11 mouse cellular contexts compared by ENCODE assay signal in the genomic region with DNA sequence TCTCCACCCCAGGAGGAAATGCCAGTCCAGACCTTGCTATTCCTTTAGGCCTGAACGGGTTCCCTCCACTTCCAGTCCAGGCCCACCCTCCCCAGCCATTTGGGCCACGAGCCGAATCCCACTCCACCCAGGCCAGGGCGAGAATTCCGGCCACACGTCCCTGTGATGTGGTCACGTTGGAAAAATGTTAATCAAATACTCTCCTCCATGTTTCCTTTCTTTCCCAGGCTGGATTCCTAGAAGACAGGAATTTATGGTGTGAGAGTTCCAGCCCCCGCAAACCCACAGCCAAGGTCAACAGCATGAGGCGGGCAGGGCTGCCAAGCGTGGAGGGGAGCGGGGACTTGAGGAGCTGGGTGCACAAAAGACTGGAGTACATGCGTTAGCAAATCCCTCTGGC. TPM values are rescaled to one million over a fixed set of nuclear protein-coding genes. Genes with fewer than 3 reads are reported as not detected.
DNase-seq lines count a peak whose midpoint lies in the region; ATAC-seq and TF ChIP-seq lines count a peak whose summit lies in the region.
"Had no signal": no experiment of that assay in that cellular context is flagged by ENCODE, and none has a peak within 500 bp of the region (broad histone marks: within the 10 kb centered on the region; RNA-seq: fewer than 3 reads in every experiment).

No protein-coding gene starts in this region.

- no peak overlapping the region; the same call in 1 of the 2 replicates for H3K27ac ChIP-seq in embryonic facial prominence, embryonic 14.5 days (replicated peaks; ENCODE audit: low read depth, low read length)
- no peak overlapping the region for H3K27ac ChIP-seq in embryonic facial prominence, embryonic 10.5 days (replicated peaks)
- 0 out of 2 replicates have a peak overlapping the region, but pooled peaks have one; percentile 24 for H3K27ac ChIP-seq in heart, embryonic 12.5 days (ENCODE audit: poor library complexity, severe bottlenecking)
- peak overlapping the region; percentile 73 for H3K27ac ChIP-seq in kidney, embryonic 16.5 days (ENCODE audit: low read length)
- no peak overlapping the region for H3K27ac ChIP-seq in left cerebral cortex, adult 2 months
- H3K27ac ChIP-seq: neural tube, embryonic 12.5 days had no signal

- H3K4me3 ChIP-seq in embryonic facial prominence, embryonic 14.5 days (ENCODE audit: low read depth, low read length), result no peak overlapping the region
- H3K4me3 ChIP-seq in embryonic facial prominence, embryonic 10.5 days, result no peak overlapping the region
- no peak overlapping the region for H3K4me3 ChIP-seq in heart, embryonic 12.5 days
- H3K4me3 ChIP-seq in kidney, embryonic 16.5 days (ENCODE audit: low read length), result no peak overlapping the region
- H3K4me3 ChIP-seq in left cerebral cortex, adult 2 months, result no peak overlapping the region
- H3K4me3 ChIP-seq: erythroblast, embryonic 14.5 days; neural tube, embryonic 12.5 days had no signal

- 76% methylated on average over 12 of the region's 12 CpGs for WGBS in embryonic facial prominence, embryonic 14.5 days
- WGBS in embryonic facial prominence, embryonic 10.5 days, result 90% methylated on average over 12 of the region's 12 CpGs
- 69% methylated on average over 12 of the region's 12 CpGs for WGBS in heart, embryonic 12.5 days
- 25% methylated on average over 12 of the region's 12 CpGs for WGBS in kidney, embryonic 16.5 days

- no peak overlapping the region for H3K4me2 ChIP-seq in embryonic facial prominence, embryonic 14.5 days (ENCODE audit: low read depth, low read length)
- no peak overlapping the region for H3K4me2 ChIP-seq in heart, embryonic 12.5 days
- H3K4me2 ChIP-seq in kidney, embryonic 16.5 days (replicated peaks; ENCODE audit: low read depth, low read length), result no peak overlapping the region
- H3K4me2 ChIP-seq: neural tube, embryonic 12.5 days had no signal

- TF ChIP-seq CTCF in left cerebral cortex, adult 2 months (IDR thresholded peaks at IDR 0.05), result no peak

- H3K36me3 ChIP-seq in embryonic facial prominence, embryonic 14.5 days (ENCODE audit: control insufficient read depth, insufficient read depth, low read length), result no peaks in the 10 kb centered on the region
- no peaks in the 10 kb centered on the region for H3K36me3 ChIP-seq in embryonic facial prominence, embryonic 10.5 days (replicated peaks)
- no peaks in the 10 kb centered on the region for H3K36me3 ChIP-seq in heart, embryonic 12.5 days
- H3K36me3 ChIP-seq in kidney, embryonic 16.5 days (ENCODE audit: insufficient read depth, low read length), result no peaks in the 10 kb centered on the region
- H3K36me3 ChIP-seq: neural tube, embryonic 12.5 days had no signal

- DNase-seq in embryonic facial prominence, embryonic 14.5 days (ENCODE audit: low spot score), result peak; percentile 45
- DNase-seq in embryonic facial prominence, embryonic 10.5 days (ENCODE audit: low spot score), result no peak
- peak; percentile 35 for DNase-seq in lung, postnatal 25 days (ENCODE audit: low spot score)
- no peak for DNase-seq in gastrocnemius, adult 18-20 months (ENCODE audit: low spot score)
- DNase-seq in spleen, adult 18-20 months, result no peak
- no peak for DNase-seq in left cerebral cortex, adult 2 months (ENCODE audit: extremely low spot score in 1 of 2, low spot score in 2 of 2)
- DNase-seq: cerebellum, adult 8-10 months had no signal

- ATAC-seq in embryonic facial prominence, embryonic 14.5 days (ENCODE audit: low read depth), result no peak
- ATAC-seq in heart, embryonic 12.5 days (ENCODE audit: insufficient number of reproducible peaks, low FRiP score), result 0 out of 2 replicates have a peak, but pooled peaks have one; percentile 30
- peak; percentile 85 for ATAC-seq in kidney, embryonic 16.5 days (ENCODE audit: low FRiP score, low TSS enrichment)

- H3K4me1 ChIP-seq in embryonic facial prominence, embryonic 14.5 days (ENCODE audit: control insufficient read depth, insufficient read depth, low read length), result peaks cover 8% of the 10 kb centered on the region
- H3K4me1 ChIP-seq in embryonic facial prominence, embryonic 10.5 days, result peaks cover 14% of the 10 kb centered on the region
- H3K4me1 ChIP-seq in heart, embryonic 12.5 days (replicated peaks), result peaks cover 16% of the 10 kb centered on the region
- H3K4me1 ChIP-seq in kidney, embryonic 16.5 days (ENCODE audit: insufficient read depth, low read length), result peaks cover 13% of the 10 kb centered on the region
- H3K4me1 ChIP-seq: neural tube, embryonic 12.5 days had no signal

- no peak overlapping the region for H3K9ac ChIP-seq in embryonic facial prominence, embryonic 14.5 days (ENCODE audit: low read depth, low read length)
- no peak overlapping the region for H3K9ac ChIP-seq in heart, embryonic 12.5 days
- H3K9ac ChIP-seq in kidney, embryonic 16.5 days (replicated peaks; ENCODE audit: low read length), result no peak overlapping the region
- H3K9ac ChIP-seq: neural tube, embryonic 12.5 days had no signal

- H3K27me3 ChIP-seq in embryonic facial prominence, embryonic 14.5 days (replicated peaks; ENCODE audit: control insufficient read depth, insufficient read depth, low read length), result no peaks in the 10 kb centered on the region
- H3K27me3 ChIP-seq in embryonic facial prominence, embryonic 10.5 days (replicated peaks; ENCODE audit: low read depth, poor library complexity, severe bottlenecking), result no peaks in the 10 kb centered on the region
- no peaks in the 10 kb centered on the region for H3K27me3 ChIP-seq in heart, embryonic 12.5 days (replicated peaks)
- H3K27me3 ChIP-seq in kidney, embryonic 16.5 days (ENCODE audit: insufficient read depth, low read length), result no peaks in the 10 kb centered on the region
- H3K27me3 ChIP-seq: neural tube, embryonic 12.5 days had no signal

- intact Hi-C loops in left cerebral cortex, adult 2 months (cut with DNase I), result no loop called here

- no peaks in the 10 kb centered on the region for H3K9me3 ChIP-seq in embryonic facial prominence, embryonic 14.5 days (ENCODE audit: control insufficient read depth, low read length)
- no peaks in the 10 kb centered on the region for H3K9me3 ChIP-seq in embryonic facial prominence, embryonic 10.5 days
- no peaks in the 10 kb centered on the region for H3K9me3 ChIP-seq in heart, embryonic 12.5 days (replicated peaks)
- H3K9me3 ChIP-seq in kidney, embryonic 16.5 days (ENCODE audit: low read length), result no peaks in the 10 kb centered on the region
- H3K9me3 ChIP-seq: neural tube, embryonic 12.5 days had no signal

RNA-seq across cellular contexts. Expression of a gene that starts 25.4 kb away (rescaled TPM):
- 152 and 188 TPM in 2 replicates for polyA plus RNA-seq in embryonic facial prominence, embryonic 14.5 days (2014; fragmentation: Nextera tagmentation; extraction: Ambion mirVana)
- 2.4 and 3.9 TPM in 2 replicates for polyA plus RNA-seq in embryonic facial prominence, embryonic 10.5 days (2016; fragmentation: Nextera tagmentation; extraction: Ambion mirVana)
- polyA plus RNA-seq in heart, embryonic 12.5 days (2016; fragmentation: Nextera tagmentation; extraction: Ambion mirVana), result 147 and 150 TPM in 2 replicates
- 35.9 and 46.1 TPM in 2 replicates for polyA plus RNA-seq in kidney, embryonic 16.5 days (2015; fragmentation: Nextera tagmentation; extraction: Ambion mirVana)
- total RNA-seq in gastrocnemius, adult 18-20 months (2021), result 10 to 100 TPM; 14.1 to 15.7 TPM
- total RNA-seq in left cerebral cortex, adult 2 months (2021), result 10 to 100 TPM; 11.3 to 11.7 TPM
- polyA plus RNA-seq: erythroblast, embryonic 14.5 days had no signal

Comparison
In these comparisons a context has a peak if more than half of its experiments do, and no peak if none do; other contexts are left out.
1. DNase-seq: peak in embryonic facial prominence, embryonic 14.5 days (single experiment) and lung, postnatal 25 days (single experiment); none in embryonic facial prominence, embryonic 10.5 days (single experiment), gastrocnemius, adult 18-20 months (single experiment), spleen, adult 18-20 months (0 of 2) and left cerebral cortex, adult 2 months (0 of 2).
2. H3K27ac ChIP-seq: peak in heart, embryonic 12.5 days (single experiment) and kidney, embryonic 16.5 days (single experiment); none in embryonic facial prominence, embryonic 14.5 days (single experiment), embryonic facial prominence, embryonic 10.5 days (single experiment) and left cerebral cortex, adult 2 months (single experiment).